Mouse (Mus musculus) fibroblast of lung, adult 2 months (primary cell): Measurements from ENCODE around the gene Ears2.
A peak's percentile ranks its signal among the peaks of the same experiment; 100 is the strongest.

ENCODE experiments used
- DNase-seq: peaks from one replicate; pipeline ENCODE4 v3.0.0-alpha.2; 2011; ENCODE audit warnings: low read depth

The Ears2 gene

GRCm38 (mm10) chr7:122066945-122067516 is at the start of gene Ears2, which contains the start of gene Ubfd1:
Gene Ears2, minus strand, starts transcription at chr7:122067263.
Gene Ubfd1, plus strand, starts transcription at chr7:122067175.
- DNase-seq = peak; percentile 97

- DNase-seq = no peak
Measured at GRCm38 (mm10) chr7:122108206-122108605, 41.1 kb upstream of the Ears2 start.

- peak; percentile 69 for DNase-seq
Measured at GRCm38 (mm10) chr7:122101747-122102244, 34.7 kb upstream of the Ears2 start, which contains the start of gene Ndufab1. Gene Ndufab1, minus strand, starts transcription at chr7:122101886.

GRCm38 (mm10) chr7:122101014-122101746 is 34.1 kb upstream of the Ears2 start:
- DNase-seq = peak; percentile 7

- peak; percentile 15 for DNase-seq
Measured at GRCm38 (mm10) chr7:122099222-122099621, 32.2 kb upstream of the Ears2 start.

GRCm38 (mm10) chr7:122098009-122098408 is 30.9 kb upstream of the Ears2 start:
- no peak for DNase-seq

GRCm38 (mm10) chr7:122094564-122095330 is 27.7 kb upstream of the Ears2 start:
- DNase-seq = no peak

GRCm38 (mm10) chr7:122087195-122087982 is 20.3 kb upstream of the Ears2 start:
- DNase-seq = no peak

GRCm38 (mm10) chr7:122081071-122081470 is 14.0 kb upstream of the Ears2 start:
- DNase-seq = no peak

- DNase-seq = no peak
Measured at GRCm38 (mm10) chr7:122079798-122080554, 12.9 kb upstream of the Ears2 start.

- no peak for DNase-seq
Measured at GRCm38 (mm10) chr7:122074374-122074773, 7.3 kb upstream of the Ears2 start.

GRCm38 (mm10) chr7:122067517-122068381 is 686 bp upstream of the Ears2 start:
- DNase-seq = no peak

- DNase-seq = no peak
Measured at GRCm38 (mm10) chr7:122066102-122066944, 740 bp downstream of the Ears2 start.

- DNase-seq = no peak
Measured at GRCm38 (mm10) chr7:122065656-122066055, 1.4 kb downstream of the Ears2 start.

- no peak for DNase-seq
Measured at GRCm38 (mm10) chr7:122056633-122057032, 10.4 kb downstream of the Ears2 start.

- DNase-seq = no peak
Measured at GRCm38 (mm10) chr7:122050834-122051233, 16.2 kb downstream of the Ears2 start.

GRCm38 (mm10) chr7:122048191-122048590 is 18.9 kb downstream of the Ears2 start:
- DNase-seq = no peak

GRCm38 (mm10) chr7:122046813-122047212 is 20.2 kb downstream of the Ears2 start:
- no peak for DNase-seq

- no peak for DNase-seq
Measured at GRCm38 (mm10) chr7:122045711-122046110, 21.4 kb downstream of the Ears2 start.
